Mouse (Mus musculus) neural tube, embryonic 11.5 days (tissue): Measurements from ENCODE around the gene Tmeff2. TPM values are rescaled to one million over a fixed set of nuclear protein-coding genes. Genes with fewer than 3 reads are reported as not detected.
A peak's percentile ranks its signal among the peaks of the same experiment; 100 is the strongest.

ENCODE experiments used
- ATAC-seq: fragments of 200-750 bp; cut with Nextera tagmentation; 2 replicates; pipeline ENCODE4 v1.8.0; 2017; ENCODE audit warnings: moderate number of reproducible peaks, mild to moderate bottlenecking, moderate TSS enrichment, moderate library complexity; ENCODE audit not compliant: insufficient read depth, low FRiP score, low TSS enrichment
- DNase-seq: peaks from one replicate; pipeline ENCODE4 v3.0.0-alpha.2; 2015; ENCODE audit warnings: low spot score
- H3K27ac ChIP-seq: fragments of 300-500 bp; sonication (generic); 2 replicates; pipeline ENCODE4 v1.5.1; 2014; ENCODE audit warnings: low read depth, mild to moderate bottlenecking, low read length
- H3K27me3 ChIP-seq: fragments of 300-500 bp; sonication (generic); 2 replicates; pipeline ENCODE4 v1.6.1; 2014; ENCODE audit warnings: mild to moderate bottlenecking, low read length, mixed read lengths; ENCODE audit not compliant: control insufficient read depth, insufficient read depth
- H3K36me3 ChIP-seq: fragments of 300-500 bp; sonication (generic); 2 replicates; pipeline ENCODE4 v1.6.1; 2014; ENCODE audit warnings: mild to moderate bottlenecking, low read length, moderate library complexity, mixed read lengths; ENCODE audit not compliant: control insufficient read depth, insufficient read depth
- H3K4me1 ChIP-seq: fragments of 300-500 bp; sonication (generic); 2 replicates; pipeline ENCODE4 v1.6.1; 2014; ENCODE audit warnings: low read length, mixed read lengths; ENCODE audit not compliant: control insufficient read depth, insufficient read depth
- H3K4me2 ChIP-seq: fragments of 300-500 bp; sonication (generic); 2 replicates; pipeline ENCODE4 v1.6.1; 2014; ENCODE audit warnings: low read depth, mild to moderate bottlenecking, moderate library complexity
- H3K4me3 ChIP-seq: fragments of 300-500 bp; sonication (generic); 2 replicates; pipeline ENCODE4 v1.5.1; 2014; ENCODE audit warnings: low read depth, low read length
- H3K9ac ChIP-seq: fragments of 300-500 bp; sonication (generic); 2 replicates; pipeline ENCODE4 v1.6.1; 2014; ENCODE audit warnings: mild to moderate bottlenecking, low read length
- H3K9me3 ChIP-seq: fragments of 300-500 bp; sonication (generic); 2 replicates; pipeline ENCODE4 v1.6.1; 2016; ENCODE audit warnings: low read length; ENCODE audit not compliant: control insufficient read depth
- WGBS: fragments of 180-500 bp; shearing (Covaris S2); extraction: QIAGEN DNeasy Blood & Tissue Kit; methylation state at CpG from one replicate; pipeline ENCODE4 v1.1.7; 2014; 5-methylcytosine and 5-hydroxymethylcytosine counted together
- polyA plus RNA-seq: library from polyadenylated mRNA; unstranded; fragments of >200 nt; fragmentation: Nextera tagmentation; extraction: Ambion mirVana; gene quantifications from 2 replicates; pipeline ENCODE4 v1.2.1, GENCODE M21; 2014

Tmeff2 gene
- polyA plus RNA-seq, 1 experiment from 2014 or later: 32.9 TPM

GRCm38 (mm10) chr1:51106401-51106920 lies 206.0 kb downstream of the Tmeff2 start:
- no peak overlapping the region for H3K9ac ChIP-seq
- no peaks in the 10 kb centered on the region for H3K36me3 ChIP-seq
- no peaks in the 10 kb centered on the region for H3K9me3 ChIP-seq
- H3K27ac ChIP-seq: no peak overlapping the region
- no peak overlapping the region for H3K4me3 ChIP-seq
- no peaks in the 10 kb centered on the region for H3K4me1 ChIP-seq
- 91% methylated on average over 4 of the region's 4 CpGs for whole genome bisulfite sequencing
- no peak for DNase-seq
- no peak for ATAC-seq
- no peak overlapping the region for H3K4me2 ChIP-seq
- no peaks in the 10 kb centered on the region for H3K27me3 ChIP-seq

- Histone ChIP-seq H3K4me3 (no peak overlapping the region), H3K9me3 (no peaks in the 10 kb centered on the region), H3K4me2 (no peak overlapping the region), H3K4me1 (no peaks in the 10 kb centered on the region), H3K36me3 (no peaks in the 10 kb centered on the region), H3K27me3 (no peaks in the 10 kb centered on the region), H3K9ac (no peak overlapping the region), H3K27ac (no peak overlapping the region)
- DNase-seq (no peak), ATAC-seq (no peak)
- WGBS: 66% methylated on average over 2 of the region's 2 CpGs
These were observed 206.9 kb downstream of the Tmeff2 start for GRCm38 (mm10) chr1:51107299-51107698.

DNA sequence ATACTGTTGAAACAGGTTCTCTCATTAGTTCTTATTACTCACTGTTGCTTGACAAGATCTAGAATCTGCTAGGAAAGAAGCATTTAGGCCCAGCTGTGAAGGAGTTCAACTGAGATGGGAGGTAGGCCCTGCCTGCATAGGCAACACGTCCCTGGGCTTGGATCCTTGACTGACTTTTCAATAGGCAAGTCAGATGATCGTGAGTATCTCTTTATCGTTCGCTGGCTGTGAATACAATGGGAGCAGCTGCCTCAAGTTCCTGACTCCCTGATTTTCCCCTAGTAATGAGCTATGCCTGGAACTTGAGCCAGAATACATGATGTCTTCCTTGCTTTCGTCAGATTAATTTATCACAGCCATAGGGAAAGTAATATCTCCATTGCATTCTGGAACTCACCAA lies 214.3 kb downstream of the Tmeff2 start:
- no peaks in the 10 kb centered on the region for H3K9me3 ChIP-seq
- ATAC-seq (no peak), DNase-seq (no peak)
- no peaks in the 10 kb centered on the region for H3K36me3 ChIP-seq
- no peaks in the 10 kb centered on the region for H3K27me3 ChIP-seq
- no peak overlapping the region for H3K4me3 ChIP-seq
- WGBS: 79% methylated on average over 5 of the region's 5 CpGs
- no peak overlapping the region for H3K9ac ChIP-seq
- H3K27ac ChIP-seq: no peak overlapping the region
- H3K4me2 ChIP-seq: no peak overlapping the region
- no peaks in the 10 kb centered on the region for H3K4me1 ChIP-seq

DNA sequence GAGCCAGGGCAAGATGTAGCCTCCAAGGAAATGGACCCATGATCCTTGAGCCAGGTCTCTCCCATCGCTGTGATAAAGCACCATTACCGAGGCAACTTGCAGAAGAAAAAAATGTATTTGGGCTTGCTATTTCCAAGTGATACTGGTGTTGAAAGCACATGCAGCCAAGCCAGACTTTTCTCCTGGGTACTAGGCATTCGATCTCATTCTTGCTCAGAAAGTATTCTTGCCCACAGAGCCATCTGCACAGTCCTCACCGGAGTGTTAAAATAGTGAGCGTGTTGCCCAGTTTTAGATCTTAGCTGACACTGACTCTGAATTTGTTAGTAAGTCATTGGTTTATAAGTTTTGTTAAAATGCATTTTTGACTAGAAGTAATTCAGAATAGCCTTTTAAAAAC lies 215.3 kb downstream of the Tmeff2 start:
- DNase-seq: no peak
- no peak overlapping the region for H3K27ac ChIP-seq
- 91% methylated on average over 5 of the region's 5 CpGs for WGBS
- no peaks in the 10 kb centered on the region for H3K9me3 ChIP-seq
- no peak overlapping the region for H3K9ac ChIP-seq
- no peak for ATAC-seq
- no peak overlapping the region for H3K4me2 ChIP-seq
- H3K4me3 ChIP-seq: no peak overlapping the region
- H3K4me1 ChIP-seq: no peaks in the 10 kb centered on the region
- H3K27me3 ChIP-seq: no peaks in the 10 kb centered on the region
- no peaks in the 10 kb centered on the region for H3K36me3 ChIP-seq

DNA sequence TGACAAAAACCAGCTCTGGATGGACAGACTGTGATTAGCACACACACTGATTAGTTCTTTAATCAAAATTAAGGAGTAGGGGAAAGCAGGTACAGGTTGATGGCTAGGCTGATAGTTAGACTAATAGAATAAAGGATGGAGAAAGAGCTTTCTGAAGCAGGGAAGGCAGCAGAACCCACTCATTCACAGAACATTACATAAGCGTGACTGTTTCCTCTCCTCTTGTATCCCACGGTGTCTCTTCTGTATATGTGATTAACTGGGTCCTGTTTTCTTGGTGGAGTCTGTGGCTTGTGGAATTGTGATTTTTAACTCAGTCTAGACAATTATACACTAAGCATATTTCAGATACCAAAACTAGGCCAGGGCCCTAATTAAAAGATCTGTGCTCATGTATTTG lies 217.4 kb downstream of the Tmeff2 start:
- DNase-seq: no peak
- Histone ChIP-seq H3K27ac (no peak overlapping the region), H3K9ac (no peak overlapping the region), H3K36me3 (no peaks in the 10 kb centered on the region), H3K4me3 (no peak overlapping the region), H3K4me2 (no peak overlapping the region), H3K27me3 (no peaks in the 10 kb centered on the region), H3K9me3 (no peaks in the 10 kb centered on the region), H3K4me1 (no peaks in the 10 kb centered on the region)
- ATAC-seq: no peak
- WGBS: 86% methylated on average over 2 of the region's 2 CpGs

DNA sequence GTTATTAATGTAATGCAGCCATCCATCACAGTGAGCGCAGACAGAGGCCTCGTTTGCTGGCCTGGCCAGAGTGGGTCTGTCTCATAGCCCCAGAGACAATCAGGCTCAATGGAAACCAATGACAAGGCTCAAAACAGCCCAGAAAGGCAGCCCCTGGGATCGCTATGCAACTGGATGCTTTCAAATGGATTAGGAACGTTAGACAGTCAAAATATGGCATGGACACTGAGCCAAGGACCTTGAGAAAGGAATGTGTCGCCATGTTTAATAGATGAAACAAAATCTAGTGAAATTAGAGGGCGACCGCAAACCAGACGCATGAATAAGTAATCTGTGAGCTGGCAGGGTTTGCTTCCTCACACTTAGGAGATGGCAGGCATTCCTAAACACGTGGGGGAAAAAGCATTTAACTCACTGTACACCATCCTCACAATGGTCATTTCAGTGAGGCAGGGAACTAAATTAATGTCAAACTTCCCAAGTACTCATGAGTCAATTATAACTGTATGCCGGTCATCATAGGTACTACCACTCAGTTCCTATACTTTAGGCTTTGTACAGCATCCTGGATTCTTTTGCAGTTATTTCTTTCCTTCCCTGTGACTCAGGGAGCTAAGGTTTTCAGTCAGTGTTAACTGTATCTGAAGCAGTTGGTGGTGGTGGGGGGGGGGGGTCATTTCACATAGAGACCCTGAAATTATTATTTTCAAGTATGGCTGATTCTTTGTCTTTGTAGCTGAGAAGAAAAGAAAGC lies 225.4 kb downstream of the Tmeff2 start:
- H3K4me1 ChIP-seq: no peaks in the 10 kb centered on the region; the same call in 1 of the 2 replicates
- H3K9ac ChIP-seq: no peak overlapping the region
- ATAC-seq (no peak), DNase-seq (peak; percentile 13)
- no peaks in the 10 kb centered on the region for H3K9me3 ChIP-seq
- WGBS: 69% methylated on average over 10 of the region's 10 CpGs
- no peaks in the 10 kb centered on the region for H3K36me3 ChIP-seq
- H3K27me3 ChIP-seq: no peaks in the 10 kb centered on the region
- no peak overlapping the region for H3K4me2 ChIP-seq
- H3K27ac ChIP-seq: no peak overlapping the region
- no peak overlapping the region for H3K4me3 ChIP-seq

DNA sequence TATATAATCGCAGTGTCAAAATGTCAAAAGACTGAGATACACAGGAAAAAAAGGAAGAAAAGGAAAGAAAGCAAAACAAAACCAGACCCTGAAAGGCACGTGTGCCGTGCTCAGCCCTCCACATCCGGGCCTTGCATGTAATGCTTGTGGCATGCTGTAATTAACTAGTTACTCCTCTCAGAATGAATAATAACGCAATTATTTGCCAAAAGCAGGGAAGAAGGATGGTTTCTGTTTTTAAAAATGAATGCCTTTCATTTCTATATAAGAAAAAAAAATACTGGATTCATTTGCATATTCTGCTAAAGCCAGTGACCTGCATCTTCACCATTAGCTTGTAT lies 225.9 kb downstream of the Tmeff2 start:
- 77% methylated on average over 5 of the region's 5 CpGs for WGBS
- Histone ChIP-seq H3K9ac (no peak overlapping the region), H3K27ac (no peak overlapping the region), H3K4me2 (no peak overlapping the region), H3K9me3 (no peaks in the 10 kb centered on the region), H3K27me3 (no peaks in the 10 kb centered on the region), H3K36me3 (no peaks in the 10 kb centered on the region), H3K4me1 (no peaks in the 10 kb centered on the region; the same call in 1 of the 2 replicates), H3K4me3 (no peak overlapping the region)
- ATAC-seq: no peak
- no peak for DNase-seq

DNA sequence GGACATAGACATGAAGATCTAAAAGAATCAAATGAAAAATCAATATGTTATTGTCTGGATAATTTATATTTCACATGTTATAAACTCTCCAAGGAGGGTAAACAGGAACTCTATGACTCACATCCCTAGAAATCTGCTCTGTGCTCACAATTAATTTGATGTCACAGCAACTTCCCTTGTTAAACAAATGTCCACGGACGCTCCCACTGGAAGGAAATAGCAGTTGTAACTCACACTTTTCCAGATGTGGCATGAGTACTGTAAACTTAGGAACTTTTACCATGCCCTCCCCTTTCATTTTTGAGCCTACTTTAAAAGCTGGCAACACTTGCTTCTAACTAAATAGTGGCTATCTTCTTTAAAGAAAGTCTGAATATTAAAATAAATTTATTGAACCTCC lies 236.3 kb downstream of the Tmeff2 start:
- Histone ChIP-seq H3K4me3 (no peak overlapping the region), H3K4me1 (no peaks in the 10 kb centered on the region), H3K4me2 (no peak overlapping the region), H3K9ac (no peak overlapping the region), H3K27me3 (no peaks in the 10 kb centered on the region), H3K27ac (no peak overlapping the region), H3K36me3 (no peaks in the 10 kb centered on the region), H3K9me3 (no peaks in the 10 kb centered on the region)
- ATAC-seq (no peak), DNase-seq (no peak)
- 70% methylated on average over 2 of the region's 2 CpGs for WGBS

DNA sequence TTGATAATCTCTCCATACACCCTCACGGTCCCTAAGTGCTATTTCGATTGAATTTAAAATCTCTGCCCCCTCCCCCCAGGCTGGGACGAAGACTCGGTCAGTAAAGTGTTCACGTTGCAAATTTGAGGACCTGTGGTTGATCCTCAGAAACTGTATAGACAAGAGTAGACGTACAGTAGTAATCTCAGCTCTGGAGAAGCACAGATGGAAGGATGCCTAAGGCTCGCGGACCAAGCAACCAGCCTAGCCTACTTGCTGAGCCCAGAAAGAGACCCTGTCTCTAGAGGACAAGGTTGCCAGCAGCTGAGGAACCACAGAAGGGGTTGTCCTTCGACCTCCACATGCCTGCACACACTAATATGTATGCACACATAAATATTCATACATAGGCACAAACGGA lies 239.2 kb downstream of the Tmeff2 start:
- Histone ChIP-seq H3K4me1 (no peaks in the 10 kb centered on the region), H3K36me3 (no peaks in the 10 kb centered on the region), H3K9ac (no peak overlapping the region), H3K27me3 (no peaks in the 10 kb centered on the region), H3K4me2 (no peak overlapping the region), H3K4me3 (no peak overlapping the region), H3K27ac (no peak overlapping the region), H3K9me3 (no peaks in the 10 kb centered on the region)
- WGBS: 92% methylated on average over 10 of the region's 10 CpGs
- no peak for ATAC-seq
- DNase-seq: no peak
